Mouse (Mus musculus): ENCODE measurements around the gene Pigm.

- TF ChIP-seq CTCF (IDR thresholded peaks at IDR 0.05; ENCODE audit: insufficient read depth, low read length) (no peak), POLR2A (IDR thresholded peaks at IDR 0.05; ENCODE audit: borderline replicate concordance, extremely low read depth, low read depth, low read length) (no peak)
Observed at GRCm38 (mm10) chr1:172418173-172418572, 41.8 kb downstream of the Pigm start.
